Mouse (Mus musculus) ES-E14 (cell line): ENCODE results near the gene Fmnl1.

Experiments
- CHD2 ChIP-seq: IDR thresholded peaks from 2 replicates; pipeline ENCODE4 v1.6.1; 2014; ENCODE audit warnings: mild to moderate bottlenecking, low read depth, low read length, inconsistent platforms
- HCFC1 ChIP-seq: IDR thresholded peaks from 2 replicates; pipeline ENCODE4 v1.6.1; 2012; ENCODE audit warnings: low read length, inconsistent platforms, borderline replicate concordance; ENCODE audit not compliant: insufficient read depth
- MAFK ChIP-seq: IDR thresholded peaks from 2 replicates; pipeline ENCODE4 v1.6.1; 2014; ENCODE audit warnings: mild to moderate bottlenecking, low read depth, low read length, inconsistent platforms; ENCODE audit not compliant: insufficient read depth
- ZC3H11A ChIP-seq: IDR thresholded peaks from 2 replicates; pipeline ENCODE4 v1.6.1; 2012; ENCODE audit warnings: low read depth, mild to moderate bottlenecking, inconsistent platforms, low read length, borderline replicate concordance
- ZNF384 ChIP-seq: IDR thresholded peaks from 2 replicates; pipeline ENCODE4 v1.6.1; 2012; ENCODE audit warnings: low read depth, low read length, inconsistent platforms

DNA sequence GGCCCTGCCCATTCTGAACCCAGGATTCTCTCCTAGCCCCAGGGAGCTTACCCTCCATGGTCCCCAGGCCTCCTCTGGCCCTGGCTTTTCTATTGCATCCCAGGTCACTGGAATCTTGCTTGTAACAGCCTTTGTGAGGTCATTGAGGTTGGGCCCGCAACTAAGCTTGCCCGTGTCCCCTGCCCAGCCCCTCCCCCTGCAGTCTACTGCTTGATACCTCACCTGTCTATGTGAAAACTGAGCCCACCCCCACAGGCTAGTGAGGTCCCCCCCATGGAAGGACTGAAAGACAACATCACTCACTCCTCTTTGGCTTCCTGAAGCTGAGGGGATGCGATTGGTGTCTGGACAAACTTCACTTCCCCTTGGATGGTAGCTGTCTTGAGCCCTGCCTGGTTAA is 37.6 kb downstream of the Fmnl1 start, which contains the start of gene 1700023F06Rik:
- TF ChIP-seq CHD2 (no peak), ZNF384 (no peak), HCFC1 (no peak), MAFK (no peak), ZC3H11A (no peak)
